Mouse (Mus musculus) hindbrain, postnatal 0 days (tissue): Measurements from ENCODE around the gene Ociad2. TPM values are rescaled to one million over a fixed set of nuclear protein-coding genes. Genes with fewer than 3 reads are reported as not detected.

Experiments
- ATAC-seq: fragments of 200-750 bp; cut with Nextera tagmentation; 2 replicates; pipeline ENCODE4 v1.8.0; 2017; ENCODE audit warnings: mild to moderate bottlenecking, moderate TSS enrichment, moderate library complexity
- DNase-seq: peaks from one replicate; pipeline ENCODE4 v3.0.0-alpha.2; 2015; ENCODE audit warnings: low spot score
- H3K27ac ChIP-seq: fragments of 300-500 bp; sonication (generic); 2 replicates; pipeline ENCODE4 v1.5.1; 2014; ENCODE audit warnings: mild to moderate bottlenecking
- H3K27me3 ChIP-seq: fragments of 300-500 bp; sonication (generic); 2 replicates; pipeline ENCODE4 v1.6.1; 2014; ENCODE audit warnings: low read length, mixed read lengths; ENCODE audit not compliant: insufficient read depth
- H3K36me3 ChIP-seq: fragments of 300-500 bp; sonication (generic); 2 replicates; pipeline ENCODE4 v1.6.1; 2014; ENCODE audit warnings: low read length, mixed read lengths; ENCODE audit not compliant: insufficient read depth
- H3K4me1 ChIP-seq: fragments of 300-500 bp; sonication (generic); 2 replicates; pipeline ENCODE4 v1.6.1; 2014; ENCODE audit warnings: antibody characterized with exemption, low read length, mixed read lengths; ENCODE audit not compliant: insufficient read depth
- H3K4me2 ChIP-seq: fragments of 300-500 bp; sonication (generic); 2 replicates; pipeline ENCODE4 v1.6.1; 2014; ENCODE audit warnings: low read depth, mild to moderate bottlenecking, low read length, moderate library complexity, mixed read lengths
- H3K4me3 ChIP-seq: fragments of 300-500 bp; sonication (generic); 2 replicates; pipeline ENCODE4 v1.5.1; 2014; ENCODE audit warnings: low read length
- H3K9ac ChIP-seq: fragments of 300-500 bp; sonication (generic); replicated peaks from 2 replicates; pipeline ENCODE4 v1.6.1; 2014; ENCODE audit warnings: mild to moderate bottlenecking, low read length, moderate library complexity, mixed read lengths
- H3K9me3 ChIP-seq: fragments of 300-500 bp; sonication (generic); 2 replicates; pipeline ENCODE4 v1.6.1; 2016; ENCODE audit warnings: low read length, mixed read lengths
- CTCF ChIP-seq: IDR thresholded peaks from 2 replicates; pipeline ENCODE4 v1.5.1; 2016; ENCODE audit warnings: antibody characterized with exemption, control low read depth, low read depth
- WGBS: fragments of 180-500 bp; shearing (Covaris S2); extraction: QIAGEN DNeasy Blood & Tissue Kit; methylation state at CpG from one replicate; pipeline ENCODE4 v1.1.7; 2014; 5-methylcytosine and 5-hydroxymethylcytosine counted together
- polyA plus RNA-seq: library from polyadenylated mRNA; unstranded; fragments of >200 nt; fragmentation: Nextera tagmentation; extraction: Ambion mirVana; gene quantifications from 2 replicates; pipeline ENCODE4 v1.2.1, GENCODE M21; 2015
- total RNA-seq: library from RNA; depleted of rRNA; stranded (reverse); fragments of >200 nt; gene quantifications from 2 replicates; pipeline ENCODE4 v1.2.3, GENCODE M21; 2014; rRNA removed

Gene Ociad2
- total and polyA plus RNA-seq, 2 experiments from 2014 or later = 15.7 to 31.3 TPM

DNA sequence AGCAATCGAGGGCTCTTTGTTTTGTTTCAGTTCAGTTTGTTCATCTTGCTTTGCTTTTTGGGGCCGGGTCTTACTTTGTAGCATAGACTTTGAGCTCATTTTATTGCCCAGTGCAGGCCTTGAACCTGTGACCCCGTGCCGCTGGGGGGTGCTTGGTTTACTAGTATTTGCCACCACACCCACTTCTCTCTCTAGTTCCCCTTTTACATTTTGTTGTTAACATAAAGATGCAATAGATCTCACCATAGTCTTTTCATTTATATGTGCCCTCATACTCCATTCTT lies 60.3 kb downstream of the Ociad2 start:
- Histone ChIP-seq H3K4me2 (no peak overlapping the region), H3K27me3 (no peaks in the 10 kb centered on the region), H3K9ac (no peak overlapping the region), H3K27ac (no peak overlapping the region), H3K36me3 (no peaks in the 10 kb centered on the region), H3K4me1 (no peaks in the 10 kb centered on the region), H3K9me3 (no peaks in the 10 kb centered on the region), H3K4me3 (no peak overlapping the region)
- WGBS = 75% methylated on average over 4 of the region's 4 CpGs
- ATAC-seq = no peak
- TF ChIP-seq CTCF = no peak
- no peak for DNase-seq

DNA sequence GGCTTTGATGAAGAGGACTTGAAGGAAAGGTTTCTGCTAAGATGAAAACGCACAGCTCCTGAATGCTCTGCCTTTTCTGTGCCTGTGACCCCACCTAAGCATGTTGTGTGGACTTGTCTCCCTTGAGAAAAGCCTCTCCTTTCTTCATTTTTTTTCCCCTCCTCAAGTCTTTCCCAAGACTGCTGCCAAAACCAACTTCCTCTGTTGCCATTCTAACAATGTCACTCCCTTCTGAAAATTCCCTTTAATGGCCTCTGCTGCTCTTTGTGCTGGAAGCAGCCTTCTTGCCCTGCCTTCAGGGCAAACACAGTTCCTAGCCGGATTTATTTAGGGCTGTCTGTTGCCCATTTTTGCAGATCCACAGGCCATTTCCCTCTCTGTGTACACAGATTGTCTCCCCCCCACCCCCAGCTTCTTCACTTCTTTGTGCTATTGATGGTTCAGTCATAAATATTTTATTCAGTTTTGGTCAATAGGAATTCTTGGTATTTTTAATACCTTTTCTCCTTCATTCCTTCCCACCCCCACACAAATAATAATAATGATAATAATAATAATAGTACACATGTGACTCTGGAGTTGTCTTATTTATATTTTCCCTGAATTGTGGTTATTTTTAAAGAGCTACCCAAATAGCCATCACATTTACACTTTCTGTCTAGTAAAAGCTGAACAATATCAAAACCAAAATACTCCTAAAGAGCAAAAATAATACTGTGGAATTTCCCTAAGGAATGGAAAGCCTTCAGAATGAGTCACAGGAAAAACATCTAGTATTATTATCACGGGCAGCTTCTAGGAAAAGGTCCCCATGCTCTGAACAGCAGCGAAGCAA lies 60.9 kb downstream of the Ociad2 start:
- H3K27me3 ChIP-seq = no peaks in the 10 kb centered on the region
- H3K4me1 ChIP-seq = no peaks in the 10 kb centered on the region
- 57% methylated on average over 4 of the region's 4 CpGs for WGBS
- no peak for ATAC-seq
- no peak overlapping the region for H3K4me2 ChIP-seq
- no peaks in the 10 kb centered on the region for H3K9me3 ChIP-seq
- H3K4me3 ChIP-seq = no peak overlapping the region
- no peak overlapping the region for H3K9ac ChIP-seq
- no peak for TF ChIP-seq CTCF
- H3K36me3 ChIP-seq = no peaks in the 10 kb centered on the region
- DNase-seq = no peak
- H3K27ac ChIP-seq = peak overlapping the region; percentile 26; the same call in 1 of the 2 replicates

DNA sequence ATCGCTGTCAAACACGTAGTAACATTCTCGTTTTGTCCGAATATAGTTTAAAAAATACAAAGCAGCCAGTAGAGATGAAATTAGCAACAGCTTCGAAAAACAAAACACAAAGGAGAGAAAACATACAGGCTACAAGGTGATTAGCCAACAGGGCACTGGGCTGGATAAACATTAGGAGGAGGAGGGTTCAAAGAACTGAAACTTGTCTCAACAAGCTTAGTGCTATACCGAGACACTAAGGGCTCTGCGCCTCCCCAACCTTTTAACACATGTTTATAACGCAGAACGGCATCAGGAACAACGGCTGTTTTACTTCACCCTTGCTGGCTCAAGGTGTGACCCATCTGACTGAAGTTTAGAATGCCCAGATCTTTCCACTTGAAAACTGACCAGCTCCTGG lies 61.6 kb downstream of the Ociad2 start:
- H3K9ac ChIP-seq = no peak overlapping the region
- peak overlapping the region; percentile 20; the same call in 1 of the 2 replicates for H3K27ac ChIP-seq
- no peaks in the 10 kb centered on the region for H3K4me1 ChIP-seq
- no peak overlapping the region for H3K4me2 ChIP-seq
- H3K36me3 ChIP-seq = no peaks in the 10 kb centered on the region
- no peak for TF ChIP-seq CTCF
- WGBS = 81% methylated on average over 10 of the region's 10 CpGs
- no peaks in the 10 kb centered on the region for H3K27me3 ChIP-seq
- no peak for DNase-seq
- H3K4me3 ChIP-seq = no peak overlapping the region
- H3K9me3 ChIP-seq = no peaks in the 10 kb centered on the region
- no peak for ATAC-seq

DNA sequence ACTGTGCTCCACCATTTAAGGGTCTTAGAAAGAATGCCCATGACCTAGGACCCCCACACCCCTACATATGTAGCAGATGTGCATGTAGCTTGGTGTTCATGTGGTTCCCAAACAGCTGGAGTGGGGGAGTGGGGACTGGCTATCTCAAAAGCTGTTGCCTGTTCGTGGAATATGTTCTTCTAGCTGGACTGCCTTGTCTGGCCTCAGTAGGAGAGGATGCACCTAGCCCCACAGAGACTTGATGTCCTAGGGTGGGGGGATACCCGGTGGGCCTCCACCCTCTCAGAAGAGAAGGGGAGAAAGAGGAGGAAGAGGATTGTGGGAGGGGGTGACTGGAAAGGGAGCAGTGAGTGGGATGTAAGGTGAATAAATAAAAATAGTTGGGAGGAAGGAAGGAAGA lies 65.9 kb downstream of the Ociad2 start:
- Histone ChIP-seq H3K4me2 (no peak overlapping the region), H3K9me3 (no peaks in the 10 kb centered on the region), H3K27ac (no peak overlapping the region), H3K4me1 (no peaks in the 10 kb centered on the region), H3K36me3 (no peaks in the 10 kb centered on the region), H3K27me3 (no peaks in the 10 kb centered on the region), H3K4me3 (no peak overlapping the region), H3K9ac (no peak overlapping the region)
- 75% methylated on average over 2 of the region's 2 CpGs for WGBS
- TF ChIP-seq CTCF = no peak
- ATAC-seq (no peak), DNase-seq (no peak)

DNA sequence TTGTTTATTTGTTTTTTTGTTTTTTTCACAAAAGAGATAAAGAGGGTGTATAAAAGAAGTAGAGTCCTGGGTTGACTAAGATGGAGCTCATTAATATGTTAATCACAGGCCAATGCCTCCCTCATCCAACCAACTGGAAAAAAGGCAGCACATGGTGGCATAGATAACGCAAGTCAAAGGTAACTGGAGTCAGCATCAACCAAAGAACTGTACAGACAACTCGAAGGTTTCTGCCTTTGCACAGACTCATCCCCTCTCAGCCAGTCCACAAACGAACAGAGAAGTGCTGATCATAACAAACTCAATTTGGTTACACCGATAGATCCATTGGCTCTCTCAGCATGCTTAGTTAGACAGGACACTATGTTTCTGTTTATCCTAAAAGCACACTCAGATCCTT lies 67.7 kb downstream of the Ociad2 start:
- no peak overlapping the region for H3K4me2 ChIP-seq
- H3K4me1 ChIP-seq = no peaks in the 10 kb centered on the region
- H3K4me3 ChIP-seq = no peak overlapping the region
- WGBS = 65% methylated on average over 4 of the region's 4 CpGs
- TF ChIP-seq CTCF = no peak
- DNase-seq = no peak
- H3K27me3 ChIP-seq = no peaks in the 10 kb centered on the region
- no peak overlapping the region for H3K9ac ChIP-seq
- ATAC-seq = no peak
- H3K27ac ChIP-seq = no peak overlapping the region
- H3K36me3 ChIP-seq = no peaks in the 10 kb centered on the region
- no peaks in the 10 kb centered on the region for H3K9me3 ChIP-seq

Other genes with a start within 250 kb of the Ociad2 start
- 69.4 and 80.6 TPM in 2 replicates for gene Fryl, start 84.4 kb downstream of the Ociad2 start, total RNA-seq
- gene Fryl, start 84.4 kb downstream of the Ociad2 start, polyA plus RNA-seq = 20.5 and 20.8 TPM in 2 replicates
- gene Ociad1, start 48.2 kb downstream of the Ociad2 start, total RNA-seq = 138 and 140 TPM in 2 replicates
- gene Ociad1, start 48.2 kb downstream of the Ociad2 start, polyA plus RNA-seq = 386 and 401 TPM in 2 replicates
- 0.29 and 0.68 TPM in 2 replicates for gene Cwh43, start 65.0 kb upstream of the Ociad2 start, total RNA-seq
- 0.61 and 0.96 TPM in 2 replicates for gene Cwh43, start 65.0 kb upstream of the Ociad2 start, polyA plus RNA-seq
- gene Dcun1d4, start 140.0 kb upstream of the Ociad2 start, total RNA-seq = 25.1 and 27.2 TPM in 2 replicates
- 38.5 and 40.8 TPM in 2 replicates for gene Dcun1d4, start 140.0 kb upstream of the Ociad2 start, polyA plus RNA-seq